Mouse (Mus musculus) frontal cortex, adult (tissue): ENCODE results near the gene Krtap5-1.
"Not testable (repeated sequence)": the region's sequence is repeated elsewhere in the genome, so short reads cannot be mapped to it uniquely, and the experiment has no call there.

Experiments used
- ATAC-seq: cut with Nextera tagmentation; 2 replicates; pipeline ENCODE4 v1.9.2; 2017; ENCODE audit warnings: mild to moderate bottlenecking, moderate library complexity, mixed read lengths; ENCODE audit not compliant: low TSS enrichment

Krtap5-1 gene

GRCm38 (mm10) chr7:142297018-142297417, at the start of gene Krtap5-1:
Krtap5-1 (minus strand) TSS chr7:142297118.
- ATAC-seq: not testable (repeated sequence)

- ATAC-seq: no peak
Measured at GRCm38 (mm10) chr7:142342247-142342640, 45.3 kb upstream of the Krtap5-1 start.

- no peak for ATAC-seq
Measured at GRCm38 (mm10) chr7:142341564-142342246, 44.8 kb upstream of the Krtap5-1 start.

- no peak; the same call in 1 of the 2 replicates for ATAC-seq
Measured at GRCm38 (mm10) chr7:142340269-142340970, 43.5 kb upstream of the Krtap5-1 start.

- no peak for ATAC-seq
Measured at GRCm38 (mm10) chr7:142335151-142335550, 38.2 kb upstream of the Krtap5-1 start.

GRCm38 (mm10) chr7:142334246-142334645, 37.3 kb upstream of the Krtap5-1 start:
- ATAC-seq: peak; percentile 91

- not testable (repeated sequence) for ATAC-seq
Measured at GRCm38 (mm10) chr7:142332741-142333140, 35.8 kb upstream of the Krtap5-1 start.

- ATAC-seq: no peak
Measured at GRCm38 (mm10) chr7:142331281-142331680, 34.4 kb upstream of the Krtap5-1 start.

GRCm38 (mm10) chr7:142330271-142330724, 33.4 kb upstream of the Krtap5-1 start:
- ATAC-seq: no peak

- ATAC-seq: no peak
Measured at GRCm38 (mm10) chr7:142328507-142328906, 31.6 kb upstream of the Krtap5-1 start.

- no peak for ATAC-seq
Measured at GRCm38 (mm10) chr7:142326714-142327445, 30.0 kb upstream of the Krtap5-1 start.

- ATAC-seq: no peak
Measured at GRCm38 (mm10) chr7:142323396-142324117, 26.6 kb upstream of the Krtap5-1 start.

GRCm38 (mm10) chr7:142322641-142323040, 25.7 kb upstream of the Krtap5-1 start:
- no peak for ATAC-seq

GRCm38 (mm10) chr7:142321637-142322306, 24.9 kb upstream of the Krtap5-1 start:
- not testable (repeated sequence) for ATAC-seq

GRCm38 (mm10) chr7:142320906-142321305, 24.0 kb upstream of the Krtap5-1 start:
- ATAC-seq: no peak

GRCm38 (mm10) chr7:142319124-142319523, 22.2 kb upstream of the Krtap5-1 start:
- no peak for ATAC-seq

GRCm38 (mm10) chr7:142317216-142317615, 20.3 kb upstream of the Krtap5-1 start:
- ATAC-seq: no peak

- no peak for ATAC-seq
Measured at GRCm38 (mm10) chr7:142316558-142316957, 19.6 kb upstream of the Krtap5-1 start.

- no peak for ATAC-seq
Measured at GRCm38 (mm10) chr7:142314600-142315285, 17.8 kb upstream of the Krtap5-1 start.

GRCm38 (mm10) chr7:142303929-142304328, 7.0 kb upstream of the Krtap5-1 start:
- ATAC-seq: not testable (repeated sequence)

GRCm38 (mm10) chr7:142303249-142303648, 6.3 kb upstream of the Krtap5-1 start, which contains the start of gene Krtap5-4:
Krtap5-4 (plus strand) TSS chr7:142303549.
- ATAC-seq: no peak
